Mouse (Mus musculus) telencephalon, adult 2 months (tissue): ENCODE data around the gene Olfr25.

ENCODE experiments used
- DNase-seq: peaks from one replicate; pipeline ENCODE4 v3.0.0-alpha.2; 2011; ENCODE audit warnings: low read depth, low spot score

Gene Olfr25

DNA sequence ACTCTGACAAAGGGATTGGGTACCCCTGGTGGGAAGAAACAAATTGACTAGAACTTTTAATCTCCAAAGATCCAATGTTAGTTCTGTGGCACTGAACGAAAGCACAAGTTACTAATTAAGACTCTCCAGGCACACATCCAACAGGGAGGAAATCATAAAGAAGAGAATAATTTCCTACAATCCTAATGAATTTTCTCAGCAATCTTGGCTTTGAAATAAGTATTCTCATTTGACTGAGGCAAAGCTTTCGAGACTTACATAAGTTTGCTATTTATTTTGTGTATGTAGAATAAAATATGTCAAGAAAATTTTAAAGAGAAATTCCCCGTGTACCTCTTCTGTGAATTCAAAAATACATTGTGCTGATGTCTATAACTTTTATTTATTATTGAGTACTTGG is at the start of gene Olfr25:
Gene Olfr25, plus strand, starts transcription at position 301 of the 400 bp plus-strand sequence.
- no peak for DNase-seq

DNA sequence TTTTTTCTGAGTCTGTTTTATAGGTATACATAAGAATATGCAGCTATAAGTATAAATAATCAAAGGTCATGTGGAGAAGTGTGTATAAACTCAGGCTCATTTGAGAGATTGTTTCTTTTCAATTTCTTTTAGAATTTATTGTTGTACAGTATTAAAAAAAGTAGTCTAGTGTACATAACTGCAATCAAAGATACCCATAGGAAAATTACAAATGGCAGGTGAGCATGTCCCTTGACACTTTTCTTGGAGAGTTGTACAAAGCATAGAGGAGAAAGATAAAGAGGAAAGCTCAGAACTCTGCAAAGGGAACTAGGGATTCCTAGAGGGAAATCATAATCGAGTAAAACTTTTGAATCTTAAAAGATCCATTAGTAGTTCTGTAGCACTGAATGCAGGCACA is 38.1 kb upstream of the Olfr25 start, which contains the start of gene Olfr896-ps1:
Gene Olfr896-ps1, plus strand, starts transcription at position 301 of the 400 bp plus-strand sequence.
- DNase-seq = no peak

DNA sequence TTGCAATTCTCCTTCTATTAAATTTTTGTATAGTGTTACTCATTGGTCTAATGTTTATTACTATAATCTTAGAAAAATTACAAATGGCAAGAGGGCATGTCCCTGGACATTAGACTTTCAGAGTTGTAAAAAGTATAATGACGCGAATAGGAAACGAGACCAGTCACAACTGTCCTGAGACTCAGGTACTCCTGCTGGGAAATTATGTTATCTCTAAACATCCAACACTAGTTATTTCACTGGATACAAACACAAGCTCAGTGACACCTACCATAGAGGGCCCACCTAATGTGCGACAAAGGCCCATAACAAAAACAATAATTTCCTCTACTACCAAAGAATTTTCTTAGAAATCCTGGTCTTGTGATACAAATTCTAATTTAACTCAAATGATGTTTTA is 19.3 kb downstream of the Olfr25 start, which contains the start of gene Olfr898:
Gene Olfr898, plus strand, starts transcription at position 301 of the 400 bp plus-strand sequence.
- DNase-seq = no peak

DNA sequence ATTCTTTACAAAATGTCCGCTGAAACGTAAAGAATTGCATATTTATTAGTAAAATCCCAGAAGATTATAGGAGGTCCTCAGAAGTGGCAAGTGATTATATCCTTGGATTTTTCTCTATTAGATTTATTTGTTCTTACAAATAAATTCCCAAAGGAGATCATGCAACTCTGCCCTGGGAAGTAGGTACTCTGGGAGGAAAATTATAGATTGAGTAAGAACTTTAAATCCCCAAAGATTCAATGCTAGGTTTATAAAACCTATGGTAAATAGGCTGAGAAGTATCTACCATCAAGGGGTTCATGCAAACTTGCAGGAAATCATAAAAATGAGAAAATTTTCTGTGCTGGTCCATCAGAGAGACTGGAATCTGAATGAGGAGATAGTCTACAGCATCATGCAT is 37.7 kb downstream of the Olfr25 start, which contains the start of gene Olfr250:
Gene Olfr250, plus strand, starts transcription at position 301 of the 400 bp plus-strand sequence.
- no peak for DNase-seq

DNA sequence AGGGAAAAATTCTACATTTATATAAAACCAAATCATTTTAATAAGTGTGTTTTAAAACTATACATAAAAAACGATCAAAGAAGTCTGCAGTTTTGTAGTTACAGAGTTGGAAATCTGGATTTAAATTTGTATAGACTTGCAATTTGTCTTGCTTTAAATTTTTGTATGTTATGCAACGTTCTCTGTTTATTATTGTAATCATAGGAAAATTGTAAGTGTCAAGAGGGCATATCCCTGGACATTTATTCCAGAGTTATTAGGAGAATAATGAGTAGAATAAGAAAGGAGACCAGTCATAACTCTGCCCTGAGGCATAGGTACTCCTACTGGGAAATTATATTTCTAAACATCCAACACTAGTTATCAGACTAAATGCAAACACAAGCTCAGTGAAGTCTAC is 47.9 kb downstream of the Olfr25 start, which contains the start of gene Olfr251:
Gene Olfr251, plus strand, starts transcription at position 301 of the 400 bp plus-strand sequence.
- no peak for DNase-seq
